Mouse (Mus musculus) cerebellum, adult 8-10 months (tissue): Measurements from ENCODE around the gene Ifit3.
A peak's percentile ranks its signal among the peaks of the same experiment; 100 is the strongest.
"Not testable (repeated sequence)": the region's sequence is repeated elsewhere in the genome, so short reads cannot be mapped to it uniquely, and the experiment has no call there.

Experiments
- DNase-seq: peaks from one replicate; pipeline ENCODE4 v3.0.0; 2022

Gene Ifit3

GRCm38 (mm10) chr19:34583126-34583766 lies at the start of gene Ifit3:
Gene Ifit3, plus strand, starts transcription at chr19:34583531.
- not testable (repeated sequence) for DNase-seq

- DNase-seq = no peak
These were observed 43.9 kb upstream of the Ifit3 start for GRCm38 (mm10) chr19:34539422-34539821.

GRCm38 (mm10) chr19:34546211-34546610 lies 37.1 kb upstream of the Ifit3 start:
- DNase-seq = no peak

- DNase-seq = peak; percentile 31
These were observed 35.4 kb upstream of the Ifit3 start for GRCm38 (mm10) chr19:34547976-34548375.

- DNase-seq = no peak
These were observed 33.2 kb upstream of the Ifit3 start for GRCm38 (mm10) chr19:34550205-34550533.

GRCm38 (mm10) chr19:34550534-34551223 lies 32.7 kb upstream of the Ifit3 start, which contains the start of gene Ifit2:
Gene Ifit2, plus strand, starts transcription at chr19:34550694.
- peak; percentile 37 for DNase-seq

GRCm38 (mm10) chr19:34551981-34552380 lies 31.4 kb upstream of the Ifit3 start:
- DNase-seq = no peak

- DNase-seq = no peak
These were observed 30.3 kb upstream of the Ifit3 start for GRCm38 (mm10) chr19:34553021-34553420.

- DNase-seq = no peak
These were observed 29.8 kb upstream of the Ifit3 start for GRCm38 (mm10) chr19:34553522-34553921.

GRCm38 (mm10) chr19:34554061-34554460 lies 29.3 kb upstream of the Ifit3 start:
- DNase-seq = no peak

GRCm38 (mm10) chr19:34556621-34557020 lies 26.7 kb upstream of the Ifit3 start:
- no peak for DNase-seq

- no peak for DNase-seq
These were observed 20.8 kb upstream of the Ifit3 start for GRCm38 (mm10) chr19:34562556-34562955.

- DNase-seq = no peak
These were observed 17.1 kb upstream of the Ifit3 start for GRCm38 (mm10) chr19:34566178-34566784.

- no peak for DNase-seq
These were observed 14.1 kb upstream of the Ifit3 start for GRCm38 (mm10) chr19:34568988-34569895.

GRCm38 (mm10) chr19:34569896-34570476 lies 13.3 kb upstream of the Ifit3 start:
- no peak for DNase-seq

GRCm38 (mm10) chr19:34571080-34571479 lies 12.3 kb upstream of the Ifit3 start:
- no peak for DNase-seq

- no peak for DNase-seq
These were observed 9.7 kb upstream of the Ifit3 start for GRCm38 (mm10) chr19:34573650-34574049.

- DNase-seq = no peak
These were observed 6.2 kb upstream of the Ifit3 start for GRCm38 (mm10) chr19:34577121-34577520.

- not testable (repeated sequence) for DNase-seq
These were observed 635 bp upstream of the Ifit3 start for GRCm38 (mm10) chr19:34582696-34583095.

GRCm38 (mm10) chr19:34585740-34586458 lies 2.6 kb downstream of the Ifit3 start:
- DNase-seq = not testable (repeated sequence)

- DNase-seq = not testable (repeated sequence)
These were observed 4.8 kb downstream of the Ifit3 start for GRCm38 (mm10) chr19:34587898-34588692.
